Mouse (Mus musculus) stomach, embryonic 14.5 days (tissue): ENCODE measurements around the gene Top3a. TPM values are rescaled to one million over a fixed set of nuclear protein-coding genes. Genes with fewer than 3 reads are reported as not detected.

Experiments used
- ATAC-seq: fragments of 200-750 bp; cut with Nextera tagmentation; 2 replicates; pipeline ENCODE4 v1.8.0; 2017; ENCODE audit warnings: low read depth, moderate TSS enrichment; ENCODE audit not compliant: insufficient number of reproducible peaks, insufficient read depth, low FRiP score
- H3K27ac ChIP-seq: fragments of 300-500 bp; sonication (generic); 2 replicates; pipeline ENCODE4 v1.5.1; 2014; ENCODE audit warnings: mild to moderate bottlenecking, low read length, moderate library complexity, mixed read lengths
- H3K27me3 ChIP-seq: fragments of 300-500 bp; sonication (generic); 2 replicates; pipeline ENCODE4 v1.6.1; 2014; ENCODE audit warnings: low read length, control low read depth, mixed read lengths; ENCODE audit not compliant: control insufficient read depth, insufficient read depth
- H3K36me3 ChIP-seq: fragments of 300-500 bp; sonication (generic); 2 replicates; pipeline ENCODE4 v1.6.1; 2014; ENCODE audit warnings: mild to moderate bottlenecking, control low read depth, low read length, moderate library complexity, mixed read lengths; ENCODE audit not compliant: control insufficient read depth, insufficient read depth
- H3K4me1 ChIP-seq: fragments of 300-500 bp; sonication (generic); 2 replicates; pipeline ENCODE4 v1.6.1; 2014; ENCODE audit warnings: low read length, control low read depth, mixed read lengths; ENCODE audit not compliant: control insufficient read depth, insufficient read depth
- H3K4me2 ChIP-seq: fragments of 300-500 bp; sonication (generic); replicated peaks from 2 replicates; pipeline ENCODE4 v1.6.1; 2014; ENCODE audit warnings: low read depth, low read length, control low read depth
- H3K4me3 ChIP-seq: fragments of 300-500 bp; sonication (generic); 2 replicates; pipeline ENCODE4 v1.5.1; 2014; ENCODE audit warnings: low read depth, low read length, control low read depth
- H3K9ac ChIP-seq: fragments of 300-500 bp; sonication (generic); replicated peaks from 2 replicates; pipeline ENCODE4 v1.6.1; 2014; ENCODE audit warnings: low read depth, mild to moderate bottlenecking, control low read depth, low read length, moderate library complexity, mixed read lengths
- H3K9me3 ChIP-seq: fragments of 300-500 bp; sonication (generic); 2 replicates; pipeline ENCODE4 v1.6.1; 2016; ENCODE audit warnings: low read depth, low read length, control low read depth; ENCODE audit not compliant: control insufficient read depth
- WGBS: fragments of 180-500 bp; shearing (Covaris S2); extraction: QIAGEN DNeasy Blood & Tissue Kit; methylation state at CpG from one replicate; pipeline ENCODE4 v1.1.7; 2014; 5-methylcytosine and 5-hydroxymethylcytosine counted together
- polyA plus RNA-seq: library from polyadenylated mRNA; unstranded; fragments of >200 nt; fragmentation: Nextera tagmentation; extraction: Ambion mirVana; gene quantifications from 2 replicates; pipeline ENCODE4 v1.2.1, GENCODE M21; 2014

Top3a gene
- polyA plus RNA-seq, 1 experiment from 2014 or later, result 14.7 TPM

DNA sequence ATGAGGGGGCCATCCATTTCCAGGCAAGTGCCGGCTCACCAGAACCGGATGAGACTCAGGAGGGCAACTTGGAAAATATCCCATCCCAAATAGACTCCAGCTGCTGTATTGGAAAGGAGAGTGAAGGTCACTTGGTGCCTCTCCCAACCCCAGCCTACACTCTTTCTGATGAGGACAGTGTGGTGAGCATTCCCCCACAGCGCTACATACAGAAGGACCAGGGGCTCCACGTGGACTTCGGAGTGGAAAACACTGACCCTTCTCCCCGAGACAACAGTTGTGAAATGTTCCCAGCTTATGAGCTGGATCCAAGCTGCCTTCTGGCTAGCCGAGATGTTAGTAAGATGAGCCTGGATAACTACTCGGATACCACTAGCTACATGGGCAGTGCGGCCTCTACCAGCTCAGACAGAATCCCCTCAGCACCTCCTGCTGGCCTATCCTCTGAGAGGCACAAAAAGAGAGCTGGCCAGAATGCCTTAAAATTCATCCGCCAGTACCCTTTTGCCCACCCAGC is 2.6 kb upstream of the Top3a start:
- WGBS, result 90% methylated on average over 10 of the region's 10 CpGs
- peaks cover 57% of the 10 kb centered on the region for H3K4me1 ChIP-seq

DNA sequence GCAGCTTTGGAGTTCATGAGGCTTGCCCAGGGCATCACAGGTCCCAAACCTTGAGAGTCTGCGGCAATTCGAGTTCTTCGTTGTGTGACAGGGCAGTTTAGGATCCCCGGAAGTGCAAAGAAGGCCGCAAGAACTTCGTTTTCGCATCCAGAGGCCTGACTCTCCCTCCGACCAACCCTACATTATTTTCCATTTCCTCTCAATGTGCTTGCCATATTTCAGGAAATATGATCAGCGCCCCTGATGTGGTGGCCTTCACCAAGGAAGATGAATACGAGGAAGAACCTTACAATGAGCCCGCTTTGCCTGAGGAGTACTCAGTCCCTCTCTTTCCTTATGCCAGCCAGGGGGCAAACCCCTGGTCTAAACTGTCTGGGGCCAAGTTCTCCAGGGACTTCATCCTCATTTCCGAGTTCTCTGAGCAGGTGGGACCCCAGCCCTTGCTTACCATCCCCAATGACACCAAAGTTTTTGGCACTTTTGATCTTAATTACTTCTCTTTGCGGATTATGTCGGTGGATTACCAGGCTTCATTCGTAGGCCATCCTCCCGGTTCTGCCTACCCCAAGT is 721 bp upstream of the Top3a start:
- H3K27me3 ChIP-seq, result no peaks in the 10 kb centered on the region
- H3K27ac ChIP-seq, result peak overlapping the region; percentile 53; the same call in 1 of the 2 replicates
- ATAC-seq, result no peak
- H3K4me3 ChIP-seq, result peak overlapping the region; percentile 66
- peak overlapping the region; percentile 51 for H3K9ac ChIP-seq
- H3K4me1 ChIP-seq, result peaks cover 57% of the 10 kb centered on the region
- WGBS, result 26% methylated on average over 16 of the region's 16 CpGs
- peaks cover 8% of the 10 kb centered on the region; the same call in 1 of the 2 replicates for H3K36me3 ChIP-seq
- H3K9me3 ChIP-seq, result no peaks in the 10 kb centered on the region
- H3K4me2 ChIP-seq, result peak overlapping the region; percentile 89

More for the DNA sequence above, 2.6 kb upstream of the Top3a start:
- Histone ChIP-seq H3K36me3 (peaks cover 20% of the 10 kb centered on the region), H3K9me3 (no peaks in the 10 kb centered on the region), H3K27me3 (no peaks in the 10 kb centered on the region), H3K4me2 (peak overlapping the region; percentile 39), H3K27ac (no peak overlapping the region), H3K9ac (no peak overlapping the region), H3K4me3 (peak overlapping the region; percentile 17; the same call in 1 of the 2 replicates)
- ATAC-seq, result no peak

GRCm38 (mm10) chr11:60776107-60776828 is 897 bp downstream of the Top3a start:
- Histone ChIP-seq H3K4me2 (peak overlapping the region; percentile 64), H3K4me3 (peak overlapping the region; percentile 66), H3K4me1 (peaks cover 45% of the 10 kb centered on the region), H3K9ac (peak overlapping the region; percentile 51), H3K36me3 (peaks cover 4% of the 10 kb centered on the region; the same call in 1 of the 2 replicates), H3K27ac (peak overlapping the region; percentile 53), H3K9me3 (no peaks in the 10 kb centered on the region), H3K27me3 (no peaks in the 10 kb centered on the region)
- 4% methylated on average over 17 of the region's 17 CpGs for WGBS
- no peak for ATAC-seq

DNA sequence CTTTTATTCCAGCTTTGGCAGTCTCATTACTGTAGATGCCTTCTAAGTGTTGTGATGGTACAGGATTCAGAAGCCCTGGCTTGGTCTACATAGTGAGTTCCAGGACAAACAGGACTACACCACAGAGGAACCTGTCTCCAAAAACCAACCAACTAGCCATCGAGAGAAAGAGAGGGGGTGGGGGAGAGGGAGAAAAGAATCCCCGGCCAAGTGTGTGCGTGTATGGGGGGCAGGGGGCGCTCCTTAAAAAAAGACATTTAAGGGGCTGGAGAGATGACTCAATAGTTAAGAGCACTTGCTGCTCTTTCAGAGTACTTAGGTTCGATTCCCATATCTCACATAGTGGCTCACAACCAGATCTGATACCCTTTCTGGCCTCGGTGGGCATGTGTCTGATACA is 1.6 kb downstream of the Top3a start:
- peak overlapping the region; percentile 66 for H3K4me3 ChIP-seq

DNA sequence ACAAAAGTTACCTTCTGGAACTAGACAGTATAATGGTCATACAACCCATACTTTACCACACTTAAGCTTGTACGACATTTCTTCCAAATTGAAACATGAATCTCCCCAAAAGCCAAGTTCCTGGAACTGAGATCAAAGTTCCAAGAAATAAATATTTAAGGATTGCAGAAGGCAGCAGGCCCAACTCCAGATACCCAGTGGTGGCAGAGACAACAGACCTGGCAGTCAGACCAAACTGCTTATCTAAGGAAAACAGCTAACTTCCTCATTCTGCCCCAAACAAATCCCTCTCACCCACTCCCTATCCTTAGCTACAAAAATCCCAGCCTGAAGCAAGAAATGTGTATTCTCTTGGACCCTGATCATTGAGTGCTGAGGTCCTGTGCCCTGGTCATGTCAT is 2.3 kb downstream of the Top3a start:
- no peak overlapping the region for H3K9ac ChIP-seq
- H3K4me2 ChIP-seq, result peak overlapping the region; percentile 64; the same call in 1 of the 2 replicates
- no peaks in the 10 kb centered on the region for H3K9me3 ChIP-seq
- peaks cover 4% of the 10 kb centered on the region; the same call in 1 of the 2 replicates for H3K36me3 ChIP-seq
- no peak overlapping the region for H3K4me3 ChIP-seq
- peaks cover 30% of the 10 kb centered on the region for H3K4me1 ChIP-seq
- no peaks in the 10 kb centered on the region for H3K27me3 ChIP-seq
- 53% methylated on average over 1 of the region's 1 CpGs for WGBS
- no peak for ATAC-seq
- H3K27ac ChIP-seq, result no peak overlapping the region

More for the DNA sequence above, 1.6 kb downstream of the Top3a start:
- H3K4me1 ChIP-seq, result peaks cover 38% of the 10 kb centered on the region
- 56% methylated on average over 6 of the region's 6 CpGs for WGBS
- peaks cover 4% of the 10 kb centered on the region; the same call in 1 of the 2 replicates for H3K36me3 ChIP-seq
- peak overlapping the region; percentile 64 for H3K4me2 ChIP-seq
- ATAC-seq, result no peak
- no peak overlapping the region for H3K27ac ChIP-seq
- no peaks in the 10 kb centered on the region for H3K27me3 ChIP-seq
- peak overlapping the region; percentile 51; the same call in 1 of the 2 replicates for H3K9ac ChIP-seq
- H3K9me3 ChIP-seq, result no peaks in the 10 kb centered on the region

GRCm38 (mm10) chr11:60774158-60774689 is 2.9 kb downstream of the Top3a start:
- Histone ChIP-seq H3K36me3 (no peaks in the 10 kb centered on the region), H3K27ac (no peak overlapping the region), H3K27me3 (no peaks in the 10 kb centered on the region), H3K4me1 (peaks cover 25% of the 10 kb centered on the region), H3K9ac (no peak overlapping the region), H3K4me3 (no peak overlapping the region), H3K9me3 (no peaks in the 10 kb centered on the region), H3K4me2 (no peak overlapping the region)
- WGBS, result 87% methylated on average over 3 of the region's 3 CpGs
- ATAC-seq, result no peak

DNA sequence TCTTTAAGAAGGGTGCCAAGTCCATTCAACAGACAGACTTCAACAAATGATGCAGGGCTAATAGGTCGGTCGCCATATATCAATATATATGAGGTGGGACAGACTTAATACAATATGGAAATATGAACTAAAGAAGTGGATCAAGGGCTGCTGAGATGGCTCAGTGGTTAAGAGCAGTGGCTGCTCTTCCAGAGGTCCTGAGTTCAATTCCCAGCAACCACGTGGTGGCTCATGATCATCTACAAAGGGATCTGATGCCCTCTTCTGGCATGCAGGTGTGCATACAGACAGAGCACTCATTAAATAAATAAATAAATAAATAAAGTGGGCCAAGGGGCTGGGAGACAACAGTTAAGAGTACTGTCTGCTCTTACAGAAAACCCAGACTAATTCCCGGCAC is 5.0 kb downstream of the Top3a start:
- H3K4me2 ChIP-seq, result no peak overlapping the region
- H3K27ac ChIP-seq, result no peak overlapping the region
- whole genome bisulfite sequencing, result 81% methylated on average over 4 of the region's 4 CpGs
- H3K4me3 ChIP-seq, result no peak overlapping the region
- peaks cover 11% of the 10 kb centered on the region for H3K4me1 ChIP-seq
- no peaks in the 10 kb centered on the region for H3K9me3 ChIP-seq
- H3K36me3 ChIP-seq, result no peaks in the 10 kb centered on the region
- no peaks in the 10 kb centered on the region for H3K27me3 ChIP-seq
- no peak overlapping the region for H3K9ac ChIP-seq
- no peak for ATAC-seq

- H3K27me3 ChIP-seq, result no peaks in the 10 kb centered on the region
- H3K4me1 ChIP-seq, result peaks cover 6% of the 10 kb centered on the region
- WGBS, result 88% methylated on average over 3 of the region's 3 CpGs
- no peak overlapping the region for H3K9ac ChIP-seq
- H3K4me2 ChIP-seq, result no peak overlapping the region
- no peak overlapping the region for H3K4me3 ChIP-seq
- no peaks in the 10 kb centered on the region for H3K9me3 ChIP-seq
- H3K27ac ChIP-seq, result no peak overlapping the region
- H3K36me3 ChIP-seq, result no peaks in the 10 kb centered on the region
- no peak for ATAC-seq
Measured at GRCm38 (mm10) chr11:60770776-60771175, 6.4 kb downstream of the Top3a start.
